Mouse (Mus musculus) heart, embryonic 16.5 days (tissue): Measurements from ENCODE around the gene Zglp1. TPM values are rescaled to one million over a fixed set of nuclear protein-coding genes. Genes with fewer than 3 reads are reported as not detected.

Experiments used
- ATAC-seq: fragments of 200-750 bp; cut with Nextera tagmentation; replicated peaks from 2 replicates; pipeline ENCODE4 v1.8.0; 2017; ENCODE audit warnings: moderate number of reproducible peaks; ENCODE audit not compliant: insufficient read depth, low FRiP score; ENCODE audit errors: extremely low read depth
- H3K27ac ChIP-seq: fragments of 300-500 bp; sonication (generic); 2 replicates; pipeline ENCODE4 v1.5.1; 2014; ENCODE audit warnings: mild to moderate bottlenecking, low read length, control low read depth, moderate library complexity
- H3K27me3 ChIP-seq: fragments of 300-500 bp; sonication (generic); 2 replicates; pipeline ENCODE4 v1.6.1; 2014; ENCODE audit warnings: low read length, mixed read lengths; ENCODE audit not compliant: control insufficient read depth, insufficient read depth
- H3K36me3 ChIP-seq: fragments of 300-500 bp; sonication (generic); 2 replicates; pipeline ENCODE4 v1.6.1; 2014; ENCODE audit not compliant: control insufficient read depth, insufficient read depth
- H3K4me1 ChIP-seq: fragments of 300-500 bp; sonication (generic); 2 replicates; pipeline ENCODE4 v1.6.1; 2014; ENCODE audit warnings: low read length, mixed read lengths; ENCODE audit not compliant: control insufficient read depth, insufficient read depth
- H3K4me2 ChIP-seq: fragments of 300-500 bp; sonication (generic); 2 replicates; pipeline ENCODE4 v1.6.1; 2014; ENCODE audit warnings: low read depth, mild to moderate bottlenecking, control low read depth, low read length
- H3K4me3 ChIP-seq: fragments of 300-500 bp; sonication (generic); 2 replicates; pipeline ENCODE4 v1.5.1; 2014; ENCODE audit warnings: mild to moderate bottlenecking, control low read depth, low read length
- H3K9ac ChIP-seq: fragments of 300-500 bp; sonication (generic); 2 replicates; pipeline ENCODE4 v1.6.1; 2014; ENCODE audit warnings: low read length, control low read depth
- H3K9me3 ChIP-seq: fragments of 300-500 bp; sonication (generic); replicated peaks from 2 replicates; pipeline ENCODE4 v1.6.1; 2016; ENCODE audit warnings: low read length; ENCODE audit not compliant: control insufficient read depth
- WGBS: fragments of 180-500 bp; shearing (Covaris S2); extraction: QIAGEN DNeasy Blood & Tissue Kit; methylation state at CpG from one replicate; pipeline ENCODE4 v1.1.7; 2014; 5-methylcytosine and 5-hydroxymethylcytosine counted together
- microRNA counts: library from miRNA; unstranded; fragments of <30 nt; microRNA quantifications from one replicate; lab custom pipeline; 2016
- microRNA-seq: library from miRNA; unstranded; fragments of <30 nt; microRNA quantifications from one replicate; pipeline ENCODE4, GENCODE M21; 2017
- polyA plus RNA-seq: library from polyadenylated mRNA; unstranded; fragments of >200 nt; fragmentation: Nextera tagmentation; extraction: Ambion mirVana; gene quantifications from 2 replicates; pipeline ENCODE4 v1.2.1, GENCODE M21; 2015

The Zglp1 gene
- polyA plus RNA-seq, 1 experiment from 2014 or later = 0.77 TPM

- peak; percentile 59 for ATAC-seq
- Histone ChIP-seq H3K4me1 (peaks cover 13% of the 10 kb centered on the region), H3K4me2 (peak overlapping the region; percentile 72), H3K4me3 (peak overlapping the region; percentile 51), H3K36me3 (no peaks in the 10 kb centered on the region), H3K9me3 (no peaks in the 10 kb centered on the region), H3K9ac (peak overlapping the region; percentile 60), H3K27ac (peak overlapping the region; percentile 30), H3K27me3 (peaks cover 21% of the 10 kb centered on the region)
- WGBS = 5% methylated on average over 29 of the region's 29 CpGs
Measured at GRCm38 (mm10) chr9:21014691-21015570, 52.0 kb downstream of the Zglp1 start.

MicroRNAs encoded within 50 kb of the gene (microRNA counts, 519-probe panel; counts per million panel counts)
- microRNA mmu-miR-1900 (lab: Ali Mortazavi, UCI) = 2,759 counts per million, percentile 72 among the panel's probes with 10 or more counts

Small RNA genes within 50 kb of the gene (microRNA-seq; reads per million reads assigned to microRNA genes)
- gene Mir1900 (not detected), gene Mir7082 (1.2 reads per million)

Other genes starting within 250 kb of the Zglp1 start
- not detected in 2 replicates for gene Rdh8, start 248.6 kb downstream of the Zglp1 start, polyA plus RNA-seq
- 11.4 and 13.4 TPM in 2 replicates for gene A230050P20Rik, start 198.5 kb downstream of the Zglp1 start, polyA plus RNA-seq
- gene Angptl6, start 187.4 kb downstream of the Zglp1 start, polyA plus RNA-seq = 3.8 and 4.0 TPM in 2 replicates
- gene Ppan, start 178.9 kb downstream of the Zglp1 start, polyA plus RNA-seq = 36.4 and 44.3 TPM in 2 replicates
- 208 and 209 TPM in 2 replicates for gene Eif3g, start 168.5 kb downstream of the Zglp1 start, polyA plus RNA-seq
- 56.1 and 63.1 TPM in 2 replicates for gene Dnmt1, start 107.2 kb downstream of the Zglp1 start, polyA plus RNA-seq
- gene S1pr2, start 90.3 kb downstream of the Zglp1 start, polyA plus RNA-seq = 18.2 and 23.7 TPM in 2 replicates
- gene Mrpl4, start 64.4 kb downstream of the Zglp1 start, polyA plus RNA-seq = 170 and 173 TPM in 2 replicates
- gene Icam1, start 51.1 kb downstream of the Zglp1 start, polyA plus RNA-seq = 23.8 and 29.6 TPM in 2 replicates
- 2.0 and 3.0 TPM in 2 replicates for gene Icam4, start 37.7 kb downstream of the Zglp1 start, polyA plus RNA-seq
- gene Icam5, start 35.0 kb downstream of the Zglp1 start, polyA plus RNA-seq = 0.08 TPM in 1 of 2 replicates, not detected in the other
- 0.22 and 0.56 TPM in 2 replicates for gene Gm49373, start 6.0 kb upstream of the Zglp1 start, polyA plus RNA-seq
- 47.9 and 55.0 TPM in 2 replicates for gene Fdx1l, start 6.5 kb upstream of the Zglp1 start, polyA plus RNA-seq
- 2.0 and 2.3 TPM in 2 replicates for gene Gm38431, start 24.9 kb upstream of the Zglp1 start, polyA plus RNA-seq
- gene Raver1, start 24.9 kb upstream of the Zglp1 start, polyA plus RNA-seq = 41.4 and 49.3 TPM in 2 replicates
- gene Tyk2, start 64.2 kb upstream of the Zglp1 start, polyA plus RNA-seq = 15.8 and 16.2 TPM in 2 replicates
- 226 and 279 TPM in 2 replicates for gene Cdc37, start 82.9 kb upstream of the Zglp1 start, polyA plus RNA-seq
- gene Pde4a, start 98.6 kb upstream of the Zglp1 start, polyA plus RNA-seq = 15.0 and 16.7 TPM in 2 replicates
- 51.5 and 54.6 TPM in 2 replicates for gene Keap1, start 172.3 kb upstream of the Zglp1 start, polyA plus RNA-seq
- gene S1pr5, start 181.3 kb upstream of the Zglp1 start, polyA plus RNA-seq = 0.09 and 0.16 TPM in 2 replicates
- gene Atg4d, start 198.2 kb upstream of the Zglp1 start, polyA plus RNA-seq = 58.8 and 63.9 TPM in 2 replicates
- gene Kri1, start 220.9 kb upstream of the Zglp1 start, polyA plus RNA-seq = 10.5 and 13.2 TPM in 2 replicates
- 105 and 110 TPM in 2 replicates for gene Cdkn2d, start 224.3 kb upstream of the Zglp1 start, polyA plus RNA-seq
- 5.3 and 5.7 TPM in 2 replicates for gene Ap1m2, start 245.2 kb upstream of the Zglp1 start, polyA plus RNA-seq